Mouse (Mus musculus): ENCODE results near the gene Rgl2.

DNA sequence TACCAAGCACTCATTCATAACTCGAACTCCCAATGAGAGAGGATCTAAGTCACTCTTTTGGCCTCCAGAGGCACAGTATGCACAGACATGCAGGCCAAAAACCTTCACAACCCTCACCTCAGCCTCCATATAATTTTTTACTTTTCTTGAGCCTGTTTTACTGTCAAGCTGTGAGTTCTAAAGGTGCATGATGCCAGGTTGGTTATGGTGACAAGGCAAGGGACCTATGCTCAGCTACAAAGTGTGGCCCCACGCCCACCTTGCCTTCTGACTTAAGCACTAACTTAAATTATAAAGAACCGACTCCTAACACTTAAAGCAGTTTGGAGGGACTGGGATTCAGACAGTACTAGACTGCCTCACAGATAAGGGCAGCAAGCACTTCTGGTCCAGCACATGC lies 24.0 kb downstream of the Rgl2 start:
- no peak for TF ChIP-seq CTCF (IDR thresholded peaks at IDR 0.05; ENCODE audit: borderline replicate concordance, insufficient read depth, low read depth, low read length)
- TF ChIP-seq POLR2A (IDR thresholded peaks at IDR 0.05; ENCODE audit: borderline replicate concordance, insufficient read depth, low read length) = no peak

All from cerebellum, adult 2 months (tissue).